Mouse (Mus musculus) kidney, adult 2 months (tissue): ENCODE measurements around the gene Tmem54.

ENCODE experiments used
- CTCF ChIP-seq: fragments of 200-500 bp; conservative IDR thresholded peaks from 2 replicates; pipeline ENCODE4 v1.5.1; 2011; ENCODE audit warnings: low read depth, mild to moderate bottlenecking, control low read depth, low read length, moderate library complexity, mixed read lengths; ENCODE audit not compliant: insufficient read depth, insufficient read length
- POLR2A ChIP-seq: fragments of 200-500 bp; IDR thresholded peaks from one replicate; pipeline ENCODE4 v1.6.1; 2011; ENCODE audit warnings: low read depth, low read length, control low read depth

DNA sequence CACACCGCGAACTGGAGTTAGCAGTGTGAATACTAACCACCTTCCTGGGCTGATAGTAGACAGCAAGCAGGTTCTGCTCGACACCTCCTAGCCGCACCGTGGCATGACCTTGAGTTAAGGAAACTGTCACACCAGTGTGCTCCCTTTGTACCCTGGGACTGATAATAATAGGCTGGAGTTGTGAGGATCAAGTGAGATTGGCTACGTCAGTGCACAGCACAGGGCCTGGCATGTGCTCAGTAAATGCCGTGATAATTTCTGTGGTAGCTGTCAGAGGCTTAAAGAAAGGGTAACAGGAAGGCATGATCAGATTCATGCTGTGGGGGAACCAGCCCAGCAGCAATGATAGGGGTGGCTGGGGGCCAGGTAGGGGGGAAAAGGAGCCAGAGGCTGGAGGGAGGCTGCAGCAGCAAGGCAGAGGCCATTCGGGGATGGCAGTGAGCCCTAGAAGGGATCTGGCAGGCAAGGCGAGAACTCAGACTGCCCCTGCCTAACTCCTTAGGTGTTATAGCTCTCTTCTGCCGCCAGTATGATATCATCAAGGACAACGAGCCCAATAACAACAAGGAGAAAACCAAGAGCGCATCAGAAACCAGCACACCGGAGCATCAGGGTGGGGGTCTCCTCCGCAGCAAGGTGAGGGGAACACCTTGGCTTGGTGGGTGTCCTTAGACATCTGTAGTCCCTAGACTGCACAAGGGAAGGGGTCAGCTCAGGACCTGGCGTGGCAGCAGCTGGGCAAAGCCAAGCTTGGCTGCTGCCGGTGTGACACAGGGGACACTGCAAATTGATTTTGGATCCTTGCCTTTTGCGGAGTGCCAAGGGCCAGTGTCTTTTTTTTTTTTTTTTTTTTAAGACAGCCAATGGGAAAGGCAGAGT lies 36.5 kb downstream of the Tmem54 start:
- TF ChIP-seq POLR2A (no peak), CTCF (no peak; the same call in 1 of the 2 replicates)
